Mouse (Mus musculus) limb, embryonic 14.5 days (tissue): ENCODE measurements around the gene Mlycd. TPM values are rescaled to one million over a fixed set of nuclear protein-coding genes. Genes with fewer than 3 reads are reported as not detected.

Experiments
- ATAC-seq: fragments of 200-750 bp; cut with Nextera tagmentation; 2 replicates; pipeline ENCODE4 v1.8.0; 2017; ENCODE audit warnings: low read depth, moderate number of reproducible peaks, moderate TSS enrichment; ENCODE audit not compliant: low FRiP score
- DNase-seq: peaks from one replicate; pipeline ENCODE4 v3.0.0-alpha.2; 2015; ENCODE audit warnings: low spot score
- H3K27ac ChIP-seq: fragments of 300-500 bp; sonication (generic); replicated peaks from 2 replicates; pipeline ENCODE4 v1.5.1; 2014; ENCODE audit warnings: low read depth, mild to moderate bottlenecking, low read length, moderate library complexity, mixed read lengths
- H3K27me3 ChIP-seq: fragments of 300-500 bp; sonication (generic); 2 replicates; pipeline ENCODE4 v1.6.1; 2014; ENCODE audit warnings: low read length, mixed read lengths; ENCODE audit not compliant: control insufficient read depth, insufficient read depth
- H3K36me3 ChIP-seq: fragments of 300-500 bp; sonication (generic); 2 replicates; pipeline ENCODE4 v1.6.1; 2014; ENCODE audit warnings: mild to moderate bottlenecking, low read length, moderate library complexity, mixed read lengths; ENCODE audit not compliant: control insufficient read depth, insufficient read depth
- H3K4me1 ChIP-seq: fragments of 300-500 bp; sonication (generic); 2 replicates; pipeline ENCODE4 v1.6.1; 2014; ENCODE audit warnings: antibody characterized with exemption, low read length, mixed read lengths; ENCODE audit not compliant: control insufficient read depth, insufficient read depth
- H3K4me2 ChIP-seq: fragments of 300-500 bp; sonication (generic); replicated peaks from 2 replicates; pipeline ENCODE4 v1.6.1; 2014; ENCODE audit warnings: low read depth, mild to moderate bottlenecking, low read length, moderate library complexity; ENCODE audit not compliant: severe bottlenecking
- H3K4me3 ChIP-seq: fragments of 300-500 bp; sonication (generic); replicated peaks from 2 replicates; pipeline ENCODE4 v1.5.1; 2014; ENCODE audit warnings: low read length
- H3K9ac ChIP-seq: fragments of 300-500 bp; sonication (generic); 2 replicates; pipeline ENCODE4 v1.6.1; 2014; ENCODE audit warnings: mild to moderate bottlenecking, low read depth, low read length, moderate library complexity; ENCODE audit not compliant: severe bottlenecking
- H3K9me3 ChIP-seq: fragments of 300-500 bp; sonication (generic); 2 replicates; pipeline ENCODE4 v1.6.1; 2016; ENCODE audit warnings: low read length; ENCODE audit not compliant: control insufficient read depth
- POLR2A ChIP-seq: fragments of 200-500 bp; IDR thresholded peaks from 2 replicates; pipeline ENCODE4 v1.8.0; 2012; ENCODE audit warnings: inconsistent platforms, mild to moderate bottlenecking, moderate library complexity, borderline replicate concordance; ENCODE audit not compliant: insufficient read depth, insufficient read length; ENCODE audit errors: extremely low read depth
- WGBS: fragments of 180-500 bp; shearing (Covaris S2); extraction: QIAGEN DNeasy Blood & Tissue Kit; methylation state at CpG from one replicate; pipeline ENCODE4 v1.1.7; 2014; 5-methylcytosine and 5-hydroxymethylcytosine counted together
- polyA plus RNA-seq, 2 experiments: library from polyadenylated mRNA; depleted of rRNA in 1 of 2; stranded (reverse) in 1 of 2; unstranded in 1 of 2; fragments of >200 nt; fragmentation: Nextera tagmentation in 1 of 2; extraction: Ambion mirVana in 1 of 2; gene quantifications; 2 replicates each; pipeline versions ENCODE4 v1.2.1 to v1.2.3; 2012 to 2014

The Mlycd gene
- polyA plus RNA-seq, 2 experiments, result 13.6 to 19.1 TPM

- Histone ChIP-seq H3K36me3 (no peaks in the 10 kb centered on the region), H3K4me2 (no peak overlapping the region), H3K27me3 (no peaks in the 10 kb centered on the region), H3K4me3 (no peak overlapping the region), H3K9ac (no peak overlapping the region), H3K4me1 (0 out of 2 replicates have a peak, but pooled peaks cover 5% of the 10 kb centered on the region), H3K9me3 (no peaks in the 10 kb centered on the region), H3K27ac (no peak overlapping the region)
- ATAC-seq (no peak), DNase-seq (no peak)
- WGBS, result 67% methylated on average over 3 of the region's 3 CpGs
- no peak for TF ChIP-seq POLR2A
Observed at GRCm38 (mm10) chr8:119432372-119432771, 37.7 kb downstream of the Mlycd start.

GRCm38 (mm10) chr8:119433582-119434174 lies 39.0 kb downstream of the Mlycd start, which contains the start of gene Osgin1:
Osgin1 (plus strand) TSS chr8:119434124.
- no peak for ATAC-seq
- Histone ChIP-seq H3K4me2 (no peak within 1 kb of the TSS), H3K36me3 (no peaks in the 10 kb centered on the region), H3K4me3 (no peak within 1 kb of the TSS), H3K4me1 (0 out of 2 replicates have a peak, but pooled peaks cover 5% of the 10 kb centered on the region), H3K27me3 (no peaks in the 10 kb centered on the region), H3K27ac (no peak within 1 kb of the TSS), H3K9me3 (no peaks in the 10 kb centered on the region), H3K9ac (no peak within 1 kb of the TSS)
- 89% methylated on average over 13 of the region's 13 CpGs for WGBS
- no peak for TF ChIP-seq POLR2A
- no peak for DNase-seq

- no peak for ATAC-seq
- Histone ChIP-seq H3K4me3 (no peak overlapping the region), H3K4me1 (no peaks in the 10 kb centered on the region), H3K36me3 (no peaks in the 10 kb centered on the region), H3K4me2 (no peak overlapping the region), H3K27me3 (no peaks in the 10 kb centered on the region), H3K9me3 (no peaks in the 10 kb centered on the region), H3K9ac (no peak overlapping the region), H3K27ac (no peak overlapping the region)
- DNase-seq, result no peak
- WGBS, result 85% methylated on average over 6 of the region's 6 CpGs
- TF ChIP-seq POLR2A, result no peak
Observed at GRCm38 (mm10) chr8:119434569-119434968, 39.9 kb downstream of the Mlycd start.

- Histone ChIP-seq H3K27ac (no peak overlapping the region), H3K36me3 (no peaks in the 10 kb centered on the region), H3K27me3 (no peaks in the 10 kb centered on the region), H3K4me1 (peaks cover 3% of the 10 kb centered on the region; the same call in 1 of the 2 replicates), H3K9ac (no peak overlapping the region), H3K9me3 (no peaks in the 10 kb centered on the region), H3K4me3 (no peak overlapping the region), H3K4me2 (no peak overlapping the region)
- ATAC-seq (no peak), DNase-seq (no peak)
- TF ChIP-seq POLR2A, result no peak
- WGBS, result 81% methylated on average over 7 of the region's 7 CpGs
Observed at GRCm38 (mm10) chr8:119435527-119435926, 40.8 kb downstream of the Mlycd start.

GRCm38 (mm10) chr8:119436331-119436730 lies 41.7 kb downstream of the Mlycd start:
- no peak overlapping the region for H3K4me3 ChIP-seq

More at GRCm38 (mm10) chr8:119436331-119436730, 41.7 kb downstream of the Mlycd start:
- no peak for DNase-seq
- Histone ChIP-seq H3K4me2 (no peak overlapping the region), H3K9me3 (no peaks in the 10 kb centered on the region), H3K36me3 (no peaks in the 10 kb centered on the region), H3K27ac (no peak overlapping the region), H3K4me1 (peaks cover 7% of the 10 kb centered on the region; the same call in 1 of the 2 replicates), H3K27me3 (no peaks in the 10 kb centered on the region), H3K9ac (no peak overlapping the region)
- ATAC-seq, result no peak
- 89% methylated on average over 10 of the region's 10 CpGs for WGBS
- TF ChIP-seq POLR2A, result no peak
